Comparison of ENCODE assay signal across 8 mouse cellular contexts in genomic region chr11:54437823-54438337, GRCm38 (mm10). TPM values are rescaled to one million over a fixed set of nuclear protein-coding genes. Genes with fewer than 3 reads are reported as not detected.
DNase-seq lines count a peak whose midpoint lies in the region; ATAC-seq lines count a peak whose summit lies in the region.

Gene Fnip1 (plus strand): TSS chr11:54438199.

- H3K36me3 ChIP-seq in hindbrain, embryonic 16.5 days (ENCODE audit: control insufficient read depth, insufficient read depth, low read length), result no peaks in the 10 kb centered on the region
- H3K36me3 ChIP-seq in macrophage (ENCODE audit: inconsistent target), result no peaks in the 10 kb centered on the region

- peak; percentile 95 for DNase-seq in T-cell, adult 2 months (ENCODE audit: low spot score)
- DNase-seq in cerebellum, postnatal 36 days, result peak; percentile 95 to 96
- peak; percentile 90 to 95 for DNase-seq in frontal cortex, postnatal 36 days (ENCODE audit: low spot score in 2 of 2)
- DNase-seq in left cerebral cortex, adult 18-20 months (ENCODE audit: low spot score in 2 of 2), result peak; percentile 93 to 95
- DNase-seq in right cerebral cortex, adult 18-20 months, result peak; percentile 95
- peak; percentile 88 for DNase-seq in urinary bladder, postnatal 10 days (ENCODE audit: low spot score)

- H3K27ac ChIP-seq in hindbrain, embryonic 16.5 days (ENCODE audit: low read depth, low read length), result peak within 1 kb of the TSS; percentile 87
- H3K27ac ChIP-seq in macrophage, result peak within 1 kb of the TSS; percentile 87

- H3K4me1 ChIP-seq in hindbrain, embryonic 16.5 days (ENCODE audit: control insufficient read depth, insufficient read depth, low read depth, low read length), result peaks cover 11% of the 10 kb centered on the region

- H3K9ac ChIP-seq in hindbrain, embryonic 16.5 days (ENCODE audit: low read depth, low read length), result peak within 1 kb of the TSS; percentile 94

- no peaks in the 10 kb centered on the region for H3K27me3 ChIP-seq in hindbrain, embryonic 16.5 days (replicated peaks; ENCODE audit: control insufficient read depth, insufficient read depth, low read length)

- H3K79me2 ChIP-seq in macrophage (ENCODE audit: inconsistent target), result peaks cover 45% of the 10 kb centered on the region

- peak within 1 kb of the TSS; percentile 57 for H3K4me2 ChIP-seq in hindbrain, embryonic 16.5 days (ENCODE audit: low read length)

- under 1% methylated on average over 24 of the region's 47 CpGs for WGBS in hindbrain, embryonic 16.5 days
- 0% methylated on average over 29 of the region's 47 CpGs for WGBS in macrophage (ENCODE audit: missing documents)

- peak; percentile 97 for ATAC-seq in hindbrain, embryonic 16.5 days

- H3K4me3 ChIP-seq in hindbrain, embryonic 16.5 days (ENCODE audit: low read length), result peak within 1 kb of the TSS; percentile 97
- H3K4me3 ChIP-seq in macrophage (ENCODE audit: inconsistent target), result peak within 1 kb of the TSS; percentile 84

- H3K9me3 ChIP-seq in hindbrain, embryonic 16.5 days (ENCODE audit: control insufficient read depth, low read length), result no peaks in the 10 kb centered on the region

RNA-seq across cellular contexts. Expression of gene Fnip1, which starts in this region (rescaled TPM):
- 8.5 and 9.8 TPM in 2 replicates for polyA plus RNA-seq in hindbrain, embryonic 16.5 days (2015; fragmentation: Nextera tagmentation; extraction: Ambion mirVana)
- 10 to 100 TPM; 39.8 to 40.5 TPM for total RNA-seq in left cerebral cortex, adult 18-20 months (2021)
- 100 to 1,000 TPM in 25 of 26 experiments, 10 to 100 TPM in 1; 86.1 to 288 (median 213) TPM for total RNA-seq in macrophage (2018; cell fraction: chromatin; rRNA removed)
- 10 to 100 TPM; 34.3 to 84.4 (median 63.4) TPM for total RNA-seq in macrophage (2018; cell fraction: cytosol; rRNA removed)
- total RNA-seq in macrophage (2018; cell fraction: nucleus; rRNA removed), result 100 to 1,000 TPM in 23 of 26 experiments, 10 to 100 TPM in 3; 91.1 to 256 (median 157) TPM
- 28.9 to 48.8 TPM (median 35.3 TPM) in 3 replicates for polyA plus RNA-seq in macrophage (2018)

Comparison
In these comparisons a context has a peak if more than half of its experiments do, and no peak if none do; other contexts are left out.
1. Peak in every context shown above with its lines: DNase-seq, ATAC-seq, H3K4me3 ChIP-seq and H3K27ac ChIP-seq.